Mouse (Mus musculus) activated CD4-positive, CD25-positive, alpha-beta regulatory T cell, adult 9 weeks (primary cell): Measurements from ENCODE around the gene Chmp2a. TPM values are rescaled to one million over a fixed set of nuclear protein-coding genes. Genes with fewer than 3 reads are reported as not detected.

Experiments
- polyA plus RNA-seq: library from polyadenylated mRNA; unstranded; fragments of 100-300 nt; shearing (Covaris generic); gene quantifications from one replicate; pipeline ENCODE4 v1.2.1, GENCODE M21; 2017

Gene Chmp2a
- polyA plus RNA-seq, result 276 TPM

DNA sequence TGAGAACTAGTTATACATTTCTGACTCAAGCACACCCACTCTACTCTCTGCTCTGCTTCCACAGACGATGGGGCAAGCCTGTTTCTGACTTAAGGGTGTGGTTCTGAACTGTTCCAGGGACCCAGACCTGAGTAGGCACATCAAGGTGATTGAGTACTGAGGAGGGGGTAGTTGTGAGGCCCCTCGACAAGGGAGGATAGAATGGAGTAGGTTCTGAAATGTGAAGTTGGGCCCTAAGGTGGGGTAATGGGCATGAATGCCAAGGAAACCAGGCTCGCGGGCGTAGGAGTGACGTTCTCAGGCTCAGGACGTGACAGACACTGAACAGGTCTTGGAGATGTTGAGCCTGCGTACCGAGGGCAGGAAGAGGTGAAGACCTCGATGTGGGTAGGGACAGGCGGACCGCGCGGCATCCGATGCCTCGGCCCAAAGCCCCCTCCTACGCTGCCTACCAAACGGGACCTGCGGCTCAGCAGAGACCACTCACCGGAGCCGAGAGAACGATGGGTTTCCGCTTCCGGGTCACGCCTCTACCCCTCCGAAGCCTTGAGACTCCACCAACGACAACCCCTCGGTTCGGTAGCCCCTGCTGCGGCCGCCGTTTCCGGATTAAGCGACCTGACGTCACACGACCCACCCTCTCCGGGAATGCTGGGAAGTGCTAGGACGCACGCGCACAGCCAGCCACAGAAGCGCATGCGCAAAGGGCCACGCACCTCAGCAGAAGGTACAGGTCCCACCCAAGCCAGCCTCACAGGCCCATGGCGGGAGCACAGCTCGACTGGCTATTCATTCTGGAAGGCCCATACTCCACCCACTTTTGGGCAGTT lies at the start of gene Chmp2a:
Chmp2a (minus strand) TSS at position 660 of the 830 bp plus-strand sequence.

DNA sequence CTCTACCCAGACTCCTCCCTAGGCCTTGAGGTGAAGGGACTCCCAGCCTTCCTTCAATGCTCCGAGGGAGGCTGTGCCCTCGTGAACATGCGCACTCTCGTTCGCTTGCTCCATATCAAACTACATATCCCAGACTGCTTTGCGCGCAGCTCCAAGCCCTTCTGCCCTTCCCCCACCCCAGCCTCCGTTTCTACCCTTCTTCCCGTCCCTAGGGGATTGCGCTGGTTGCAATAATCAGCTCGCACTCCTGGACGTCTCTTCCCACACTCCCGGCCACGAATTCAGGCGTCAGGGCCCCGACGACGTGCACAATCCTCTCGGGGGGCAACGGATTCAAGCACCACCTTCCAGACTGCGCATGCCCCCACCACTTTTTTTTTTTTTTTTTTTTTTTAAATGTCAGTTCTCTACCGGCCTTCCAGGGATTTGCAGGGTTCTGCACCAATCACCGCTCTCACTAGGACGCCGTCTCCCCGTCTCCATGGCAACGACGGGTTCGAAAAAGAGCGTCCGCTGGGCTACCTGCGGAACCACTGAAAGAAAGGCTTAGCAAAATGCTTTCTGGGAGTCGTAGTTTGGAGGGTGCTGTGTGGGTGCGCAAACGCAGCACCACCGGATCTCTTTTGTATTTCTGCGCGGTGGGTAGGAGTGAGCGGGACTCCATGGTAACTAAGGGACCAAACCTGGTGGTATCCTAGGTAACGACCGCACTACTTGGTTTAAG lies 19.8 kb upstream of the Chmp2a start, which contains the start of gene Mzf1:
Mzf1 (minus strand) TSS at position 478 of the 724 bp plus-strand sequence.

DNA sequence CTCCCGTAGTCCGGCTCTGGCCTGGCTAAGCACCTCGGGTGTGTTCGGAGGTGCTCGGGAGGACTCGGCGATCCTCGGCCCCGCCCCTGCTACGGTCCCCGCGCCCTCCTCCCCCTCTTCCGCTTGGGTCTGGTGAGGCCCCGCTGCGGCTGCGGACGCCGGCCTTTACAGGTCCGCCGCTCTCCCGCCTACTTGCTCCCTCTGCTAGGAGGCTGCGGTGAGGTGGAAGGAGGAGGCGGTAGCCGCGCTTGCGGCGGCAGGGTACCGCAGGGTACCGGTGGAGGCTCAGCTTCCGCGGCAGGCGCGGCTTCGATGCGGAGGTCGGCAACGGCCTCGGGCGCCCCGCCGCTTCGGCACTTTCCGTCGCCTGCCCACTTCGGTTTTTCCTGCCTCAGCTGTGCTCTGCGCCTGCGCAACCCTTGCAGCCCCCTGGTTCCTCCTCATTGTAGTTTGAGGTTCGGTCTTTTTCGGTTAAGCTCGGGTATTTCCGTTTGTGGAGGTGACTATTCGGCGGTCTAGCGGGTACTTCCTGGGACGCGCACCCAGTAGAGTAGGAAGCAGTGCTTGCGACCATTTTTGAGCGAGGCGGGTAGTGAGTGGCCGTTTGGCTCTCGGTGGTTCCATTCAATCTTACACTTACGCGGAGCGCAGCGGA lies 3.4 kb upstream of the Chmp2a start, which contains the start of gene Ube2m:
Ube2m (minus strand) TSS at position 375 of the 655 bp plus-strand sequence.

DNA sequence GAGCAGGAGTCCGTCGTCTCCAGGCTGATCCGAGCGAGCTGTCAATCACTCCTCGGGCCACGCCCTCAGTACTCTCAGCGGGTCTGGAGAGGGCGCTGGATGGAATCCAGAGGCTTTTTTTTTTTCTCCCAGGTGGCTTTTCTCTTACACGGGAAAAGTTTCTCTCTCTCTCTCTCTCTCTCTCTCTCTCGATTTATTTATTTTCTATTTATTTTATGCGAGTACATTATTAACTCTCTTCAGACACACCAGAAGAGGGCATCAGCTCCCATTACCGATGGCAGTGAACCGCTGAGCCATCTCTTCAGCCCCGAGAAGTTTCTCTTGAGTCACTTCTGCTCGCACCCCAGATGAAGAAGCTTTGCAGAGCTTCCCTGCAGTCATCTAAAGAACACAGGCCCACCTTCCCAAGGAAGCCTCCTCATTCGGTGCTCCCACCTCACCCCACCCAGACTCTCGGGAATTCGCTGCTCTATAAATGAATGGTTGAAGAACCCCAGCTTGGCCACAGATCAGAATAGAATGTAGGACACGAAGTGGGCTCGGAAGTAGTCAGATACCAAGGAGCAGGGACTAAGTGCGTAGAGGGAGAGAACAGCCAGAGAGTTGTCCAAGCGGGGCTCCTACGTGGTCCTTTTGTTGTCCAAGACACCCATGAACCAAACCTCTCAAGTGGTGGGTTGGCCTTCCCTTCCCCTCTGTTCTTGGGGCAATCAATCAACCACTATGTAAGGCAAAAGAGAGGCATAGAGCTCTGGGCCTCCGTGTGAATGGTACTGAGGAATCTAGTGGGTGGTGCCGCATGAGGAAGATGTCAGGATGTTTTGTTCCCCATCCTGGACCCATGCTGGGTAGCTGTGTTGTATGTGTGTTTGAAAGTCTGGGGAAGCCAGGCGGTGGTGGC lies 24.4 kb downstream of the Chmp2a start, which contains the start of gene Zbtb45:
Zbtb45 (minus strand) TSS at position 30 of the 904 bp plus-strand sequence.

DNA sequence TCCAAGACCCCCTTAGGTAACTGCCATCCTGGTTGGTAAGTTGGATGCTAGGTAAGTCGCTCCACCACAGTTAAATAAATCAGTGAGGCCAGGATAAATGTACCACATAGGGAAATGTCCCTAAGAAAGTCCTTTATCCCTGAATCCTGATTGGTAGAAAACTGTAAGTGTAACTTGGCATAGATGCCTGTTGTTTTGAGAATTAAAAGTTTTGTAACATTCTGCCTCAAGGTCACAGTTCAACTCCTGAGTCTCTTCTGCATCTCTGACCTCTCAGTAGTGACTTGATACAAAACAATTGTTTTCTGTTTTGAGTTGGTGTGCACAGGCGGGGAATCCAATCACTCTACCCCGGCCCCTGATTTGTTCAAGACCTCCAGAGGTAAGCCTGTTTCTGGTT lies 35.8 kb downstream of the Chmp2a start, which contains the start of gene Trim28:
Trim28 (plus strand) TSS at position 264 of the 400 bp plus-strand sequence.

DNA sequence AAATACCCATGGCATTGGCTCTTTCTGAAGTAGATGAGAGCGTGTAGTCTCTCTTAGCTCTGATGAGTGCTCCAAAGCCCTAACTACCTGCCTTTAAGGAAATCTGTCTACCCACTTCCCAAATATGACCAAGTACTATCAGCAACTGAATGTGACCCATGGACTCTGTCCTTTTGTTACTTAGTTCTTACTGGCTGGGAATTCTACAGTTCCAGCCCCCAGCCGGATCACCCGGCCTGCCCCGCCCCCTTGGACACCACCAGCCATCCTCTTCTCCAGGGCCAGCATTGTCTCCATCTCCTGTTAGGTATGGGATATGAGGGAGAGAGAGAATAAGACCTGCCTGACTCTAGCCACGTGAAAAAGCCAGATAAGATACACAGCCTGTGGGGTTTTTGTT lies 36.6 kb downstream of the Chmp2a start, which contains the start of gene Slc27a5:
Slc27a5 (minus strand) TSS at position 140 of the 400 bp plus-strand sequence.

Other genes starting within 250 kb of the Chmp2a start
- 1.0 TPM for gene Zscan18, start 231.2 kb downstream of the Chmp2a start, polyA plus RNA-seq
- gene Zfp329, start 215.9 kb downstream of the Chmp2a start, polyA plus RNA-seq, result 17.0 TPM
- 82.7 TPM for gene Zfp110, start 200.0 kb downstream of the Chmp2a start, polyA plus RNA-seq
- gene Zfp128, start 153.6 kb downstream of the Chmp2a start, polyA plus RNA-seq, result 4.1 TPM
- 15.3 TPM for gene Zscan22, start 137.0 kb downstream of the Chmp2a start, polyA plus RNA-seq
- 1,099 TPM for gene Rps5, start 112.5 kb downstream of the Chmp2a start, polyA plus RNA-seq
- not detected for gene Rnf225, start 107.4 kb downstream of the Chmp2a start, polyA plus RNA-seq
- gene Zfp324, start 69.0 kb downstream of the Chmp2a start, polyA plus RNA-seq, result 8.2 TPM
- 11.9 TPM for gene Zfp446, start 57.0 kb downstream of the Chmp2a start, polyA plus RNA-seq
- not detected for gene Slc27a5, start 36.6 kb downstream of the Chmp2a start, polyA plus RNA-seq
- 32.3 TPM for gene Trim28, start 35.7 kb downstream of the Chmp2a start, polyA plus RNA-seq
- gene Zbtb45, start 24.8 kb downstream of the Chmp2a start, polyA plus RNA-seq, result 5.5 TPM
- gene Ube2m, start 3.5 kb upstream of the Chmp2a start, polyA plus RNA-seq, result 10.8 TPM
- 0.79 TPM for gene Mzf1, start 20.0 kb upstream of the Chmp2a start, polyA plus RNA-seq
- not detected for gene Vmn1r85, start 60.4 kb upstream of the Chmp2a start, polyA plus RNA-seq
- gene Vmn1r86, start 85.1 kb upstream of the Chmp2a start, polyA plus RNA-seq, result not detected
- gene Vmn1r87, start 105.3 kb upstream of the Chmp2a start, polyA plus RNA-seq, result not detected
- not detected for gene Vmn1r88, start 124.8 kb upstream of the Chmp2a start, polyA plus RNA-seq
- gene Vmn1r89, start 178.2 kb upstream of the Chmp2a start, polyA plus RNA-seq, result not detected
- 30.0 TPM for gene Lig1, start 242.5 kb upstream of the Chmp2a start, polyA plus RNA-seq
- 5.3 TPM for gene Zswim9, start 243.9 kb upstream of the Chmp2a start, polyA plus RNA-seq